Mouse (Mus musculus): ENCODE data around the gene Golm1. TPM values are rescaled to one million over a fixed set of nuclear protein-coding genes. Genes with fewer than 3 reads are reported as not detected.

The Golm1 gene
- polyA plus RNA-seq, 1 experiment from 2014 or later = 46.0 TPM

- no peak overlapping the region for H3K4me2 ChIP-seq (ENCODE audit: low read length)
- H3K9me3 ChIP-seq (ENCODE audit: control insufficient read depth, low read length) = no peaks in the 10 kb centered on the region
- H3K4me3 ChIP-seq (replicated peaks; ENCODE audit: low read depth, low read length) = no peak overlapping the region
- WGBS = 92% methylated on average over 7 of the region's 7 CpGs
- no peaks in the 10 kb centered on the region for H3K4me1 ChIP-seq (ENCODE audit: control insufficient read depth, insufficient read depth, low read length)
- peaks cover 94% of the 10 kb centered on the region for H3K36me3 ChIP-seq (ENCODE audit: control insufficient read depth, insufficient read depth, low read length)
- DNase-seq (no peak), ATAC-seq (ENCODE audit: low FRiP score, low TSS enrichment) (no peak)
- no peak overlapping the region for H3K9ac ChIP-seq (replicated peaks; ENCODE audit: low read length)
- no peak overlapping the region for H3K27ac ChIP-seq (replicated peaks; ENCODE audit: low read depth, low read length)
- H3K27me3 ChIP-seq (ENCODE audit: control insufficient read depth, insufficient read depth, low read length) = no peaks in the 10 kb centered on the region
Observed at GRCm38 (mm10) chr13:59626739-59627138, 48.9 kb downstream of the Golm1 start.

- Histone ChIP-seq H3K4me1 (ENCODE audit: control insufficient read depth, insufficient read depth, low read length) (no peaks in the 10 kb centered on the region), H3K36me3 (ENCODE audit: control insufficient read depth, insufficient read depth, low read length) (peaks cover 94% of the 10 kb centered on the region), H3K9me3 (ENCODE audit: control insufficient read depth, low read length) (no peaks in the 10 kb centered on the region), H3K4me2 (ENCODE audit: low read length) (no peak overlapping the region), H3K27me3 (ENCODE audit: control insufficient read depth, insufficient read depth, low read length) (no peaks in the 10 kb centered on the region), H3K27ac (replicated peaks; ENCODE audit: low read depth, low read length) (no peak overlapping the region), H3K9ac (replicated peaks; ENCODE audit: low read length) (no peak overlapping the region), H3K4me3 (replicated peaks; ENCODE audit: low read depth, low read length) (no peak overlapping the region)
- 94% methylated on average over 5 of the region's 5 CpGs for whole genome bisulfite sequencing
- DNase-seq (no peak), ATAC-seq (ENCODE audit: low FRiP score, low TSS enrichment) (no peak)
Observed at GRCm38 (mm10) chr13:59624903-59625302, 50.7 kb downstream of the Golm1 start.

GRCm38 (mm10) chr13:59624389-59624788 is 51.2 kb downstream of the Golm1 start:
- no peak overlapping the region for H3K9ac ChIP-seq (replicated peaks; ENCODE audit: low read length)
- no peak for ATAC-seq (ENCODE audit: low FRiP score, low TSS enrichment)
- H3K4me1 ChIP-seq (ENCODE audit: control insufficient read depth, insufficient read depth, low read length) = no peaks in the 10 kb centered on the region
- H3K36me3 ChIP-seq (ENCODE audit: control insufficient read depth, insufficient read depth, low read length) = peaks cover 92% of the 10 kb centered on the region
- 93% methylated on average over 3 of the region's 3 CpGs for WGBS
- no peak overlapping the region for H3K4me2 ChIP-seq (ENCODE audit: low read length)
- H3K9me3 ChIP-seq (ENCODE audit: control insufficient read depth, low read length) = no peaks in the 10 kb centered on the region
- DNase-seq = no peak
- no peaks in the 10 kb centered on the region for H3K27me3 ChIP-seq (ENCODE audit: control insufficient read depth, insufficient read depth, low read length)
- H3K27ac ChIP-seq (replicated peaks; ENCODE audit: low read depth, low read length) = no peak overlapping the region
- no peak overlapping the region for H3K4me3 ChIP-seq (replicated peaks; ENCODE audit: low read depth, low read length)

GRCm38 (mm10) chr13:59621643-59622489 is 53.7 kb downstream of the Golm1 start:
- Histone ChIP-seq H3K4me3 (replicated peaks; ENCODE audit: low read depth, low read length) (no peak overlapping the region), H3K4me1 (ENCODE audit: control insufficient read depth, insufficient read depth, low read length) (no peaks in the 10 kb centered on the region), H3K27me3 (ENCODE audit: control insufficient read depth, insufficient read depth, low read length) (no peaks in the 10 kb centered on the region), H3K9me3 (ENCODE audit: control insufficient read depth, low read length) (no peaks in the 10 kb centered on the region), H3K4me2 (ENCODE audit: low read length) (no peak overlapping the region), H3K27ac (replicated peaks; ENCODE audit: low read depth, low read length) (no peak overlapping the region), H3K9ac (replicated peaks; ENCODE audit: low read length) (no peak overlapping the region), H3K36me3 (ENCODE audit: control insufficient read depth, insufficient read depth, low read length) (peaks cover 91% of the 10 kb centered on the region)
- WGBS = 88% methylated on average over 7 of the region's 7 CpGs
- DNase-seq (no peak), ATAC-seq (ENCODE audit: low FRiP score, low TSS enrichment) (no peak)

- Histone ChIP-seq H3K4me1 (ENCODE audit: control insufficient read depth, insufficient read depth, low read length) (no peaks in the 10 kb centered on the region), H3K27ac (replicated peaks; ENCODE audit: low read depth, low read length) (no peak overlapping the region), H3K36me3 (ENCODE audit: control insufficient read depth, insufficient read depth, low read length) (peaks cover 83% of the 10 kb centered on the region), H3K9ac (replicated peaks; ENCODE audit: low read length) (no peak overlapping the region), H3K9me3 (ENCODE audit: control insufficient read depth, low read length) (no peaks in the 10 kb centered on the region), H3K27me3 (ENCODE audit: control insufficient read depth, insufficient read depth, low read length) (no peaks in the 10 kb centered on the region), H3K4me3 (replicated peaks; ENCODE audit: low read depth, low read length) (no peak overlapping the region), H3K4me2 (ENCODE audit: low read length) (no peak overlapping the region)
- WGBS = 93% methylated on average over 6 of the region's 6 CpGs
- DNase-seq (no peak), ATAC-seq (ENCODE audit: low FRiP score, low TSS enrichment) (no peak)
Observed at GRCm38 (mm10) chr13:59618463-59618862, 57.1 kb downstream of the Golm1 start.

- DNase-seq (no peak), ATAC-seq (ENCODE audit: low FRiP score, low TSS enrichment) (no peak)
- no peaks in the 10 kb centered on the region for H3K4me1 ChIP-seq (ENCODE audit: control insufficient read depth, insufficient read depth, low read length)
- H3K4me3 ChIP-seq (replicated peaks; ENCODE audit: low read depth, low read length) = no peak overlapping the region
- no peak overlapping the region for H3K27ac ChIP-seq (replicated peaks; ENCODE audit: low read depth, low read length)
- H3K9me3 ChIP-seq (ENCODE audit: control insufficient read depth, low read length) = no peaks in the 10 kb centered on the region
- 91% methylated on average over 4 of the region's 4 CpGs for WGBS
- no peak overlapping the region for H3K9ac ChIP-seq (replicated peaks; ENCODE audit: low read length)
- H3K27me3 ChIP-seq (ENCODE audit: control insufficient read depth, insufficient read depth, low read length) = no peaks in the 10 kb centered on the region
- H3K36me3 ChIP-seq (ENCODE audit: control insufficient read depth, insufficient read depth, low read length) = peaks cover 77% of the 10 kb centered on the region
- no peak overlapping the region for H3K4me2 ChIP-seq (ENCODE audit: low read length)
Observed at GRCm38 (mm10) chr13:59615554-59615953, 60.1 kb downstream of the Golm1 start.

- Histone ChIP-seq H3K4me3 (replicated peaks; ENCODE audit: low read depth, low read length) (no peak overlapping the region), H3K27ac (replicated peaks; ENCODE audit: low read depth, low read length) (no peak overlapping the region), H3K4me2 (ENCODE audit: low read length) (no peak overlapping the region), H3K4me1 (ENCODE audit: control insufficient read depth, insufficient read depth, low read length) (no peaks in the 10 kb centered on the region), H3K36me3 (ENCODE audit: control insufficient read depth, insufficient read depth, low read length) (peaks cover 77% of the 10 kb centered on the region), H3K9me3 (ENCODE audit: control insufficient read depth, low read length) (no peaks in the 10 kb centered on the region), H3K9ac (replicated peaks; ENCODE audit: low read length) (no peak overlapping the region), H3K27me3 (ENCODE audit: control insufficient read depth, insufficient read depth, low read length) (no peaks in the 10 kb centered on the region)
- no peak for ATAC-seq (ENCODE audit: low FRiP score, low TSS enrichment)
- DNase-seq = no peak
- 97% methylated on average over 4 of the region's 4 CpGs for WGBS
Observed at GRCm38 (mm10) chr13:59615152-59615551, 60.5 kb downstream of the Golm1 start.

- H3K4me1 ChIP-seq (ENCODE audit: control insufficient read depth, insufficient read depth, low read length) = no peaks in the 10 kb centered on the region
- 87% methylated on average over 4 of the region's 4 CpGs for WGBS
- H3K9me3 ChIP-seq (ENCODE audit: control insufficient read depth, low read length) = no peaks in the 10 kb centered on the region
- no peaks in the 10 kb centered on the region for H3K27me3 ChIP-seq (ENCODE audit: control insufficient read depth, insufficient read depth, low read length)
- H3K27ac ChIP-seq (replicated peaks; ENCODE audit: low read depth, low read length) = no peak overlapping the region
- peaks cover 79% of the 10 kb centered on the region for H3K36me3 ChIP-seq (ENCODE audit: control insufficient read depth, insufficient read depth, low read length)
- no peak overlapping the region for H3K9ac ChIP-seq (replicated peaks; ENCODE audit: low read length)
- ATAC-seq (ENCODE audit: low FRiP score, low TSS enrichment) = no peak
- DNase-seq = no peak
- H3K4me3 ChIP-seq (replicated peaks; ENCODE audit: low read depth, low read length) = no peak overlapping the region
- H3K4me2 ChIP-seq (ENCODE audit: low read length) = no peak overlapping the region
Observed at GRCm38 (mm10) chr13:59613868-59614267, 61.7 kb downstream of the Golm1 start.

- H3K4me2 ChIP-seq (ENCODE audit: low read length) = no peak overlapping the region
- no peak overlapping the region for H3K4me3 ChIP-seq (replicated peaks; ENCODE audit: low read depth, low read length)
- no peaks in the 10 kb centered on the region for H3K9me3 ChIP-seq (ENCODE audit: control insufficient read depth, low read length)
- DNase-seq (no peak), ATAC-seq (ENCODE audit: low FRiP score, low TSS enrichment) (no peak)
- 100% methylated on average over 2 of the region's 2 CpGs for WGBS
- H3K36me3 ChIP-seq (ENCODE audit: control insufficient read depth, insufficient read depth, low read length) = peaks cover 87% of the 10 kb centered on the region
- no peaks in the 10 kb centered on the region for H3K27me3 ChIP-seq (ENCODE audit: control insufficient read depth, insufficient read depth, low read length)
- H3K27ac ChIP-seq (replicated peaks; ENCODE audit: low read depth, low read length) = no peak overlapping the region
- H3K4me1 ChIP-seq (ENCODE audit: control insufficient read depth, insufficient read depth, low read length) = no peaks in the 10 kb centered on the region
- no peak overlapping the region for H3K9ac ChIP-seq (replicated peaks; ENCODE audit: low read length)
Observed at GRCm38 (mm10) chr13:59610437-59610836, 65.2 kb downstream of the Golm1 start.
